Mouse (Mus musculus): Measurements from ENCODE around the gene Siva1. TPM values are rescaled to one million over a fixed set of nuclear protein-coding genes. Genes with fewer than 3 reads are reported as not detected.

Gene Siva1
- total RNA-seq (2021) = 10 to 100 TPM; 45.4 to 46.9 TPM
- long read RNA-seq, experiment 1, transcript Siva1-201 (4 exons, 924 nt) = major isoform, 72 of 81 reads
- long read RNA-seq, experiment 1, partial matches to known transcripts = 4 of 81 reads
- long read RNA-seq, experiment 1, other reads (novel, unspliced or antisense) = 3 of 81 reads
- long read RNA-seq, experiment 2, transcript Siva1-201 (4 exons, 924 nt) = major isoform, 30 of 37 reads
- long read RNA-seq, experiment 2, partial matches to known transcripts = 2 of 37 reads
- long read RNA-seq, experiment 2, other reads (novel, unspliced or antisense) = 1 of 37 reads

DNA sequence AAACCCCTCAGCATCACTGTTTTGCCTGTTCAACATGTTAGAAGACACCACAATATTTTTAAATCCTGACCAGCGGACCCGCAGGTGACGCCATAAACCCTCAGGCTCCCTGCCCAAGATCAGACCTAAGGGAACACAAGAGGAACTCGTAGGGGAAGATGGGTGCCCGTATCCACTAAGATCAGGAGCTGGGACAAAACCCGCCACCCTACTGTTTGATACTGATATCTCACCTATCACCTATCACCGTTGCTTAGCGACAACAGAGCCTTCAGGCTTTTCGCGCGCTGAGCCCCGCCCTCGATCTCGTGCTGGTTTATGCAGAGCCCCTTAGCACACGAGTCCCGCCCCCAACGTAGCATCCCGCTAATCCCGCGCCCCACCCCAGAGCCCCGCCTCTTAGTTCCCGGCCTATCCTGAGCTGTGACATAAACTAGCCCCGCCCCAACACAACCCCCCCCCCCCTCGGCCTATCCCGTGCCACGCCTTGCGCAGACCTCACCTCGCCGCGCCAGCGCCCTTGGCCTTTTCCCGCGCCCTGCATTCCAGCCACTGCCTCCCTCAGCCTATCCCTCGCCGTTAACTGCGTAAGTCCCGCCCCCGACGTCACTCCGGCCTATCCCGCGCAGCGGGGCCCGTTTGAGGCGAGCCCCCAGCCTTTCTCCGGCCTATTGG lies at the start of gene Siva1:
Gene Siva1, plus strand, starts transcription at position 500 of the 675 bp plus-strand sequence.
- peak; percentile 100 for DNase-seq

DNA sequence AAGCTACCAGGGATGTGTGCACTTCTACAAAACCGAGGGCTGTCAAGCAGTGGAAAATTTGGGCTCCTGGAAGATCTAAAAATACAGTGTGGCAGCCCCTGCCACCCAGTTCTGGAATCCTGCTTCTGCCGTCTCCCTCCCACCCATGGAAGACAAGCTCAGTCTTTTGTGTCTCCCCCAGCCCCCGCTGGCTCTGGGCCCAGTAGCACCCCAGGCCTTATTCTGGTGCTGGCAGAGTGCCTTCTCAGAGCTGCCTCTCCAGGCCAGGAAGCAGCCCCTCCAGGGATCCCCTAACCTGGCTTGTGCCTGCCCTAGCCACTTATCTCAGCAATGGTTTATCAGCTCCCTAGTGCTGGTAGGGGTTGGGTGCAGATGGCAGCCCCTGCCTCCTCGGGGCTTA lies 49.5 kb upstream of the Siva1 start:
- peak in 1 of 2 experiments; percentile 51 for DNase-seq

DNA sequence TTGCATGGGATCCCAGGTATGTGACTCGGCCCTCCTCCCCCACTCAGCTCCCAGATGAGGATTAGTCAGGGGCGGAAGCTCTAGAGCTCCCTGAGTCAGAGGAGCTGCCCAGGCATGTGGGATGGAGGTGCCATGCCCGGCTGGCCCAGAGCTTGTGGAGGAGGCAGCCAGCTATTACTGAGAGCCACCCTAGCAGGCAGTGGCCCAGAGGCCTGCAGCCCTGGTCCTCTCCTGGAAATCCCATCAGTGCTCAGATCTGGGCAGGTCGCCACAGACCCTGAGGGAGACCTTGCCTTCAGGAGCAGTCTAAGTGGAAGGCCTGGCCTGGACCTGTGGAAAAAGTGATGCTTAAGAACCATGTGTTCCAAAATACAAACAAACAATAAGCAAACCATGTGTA lies 48.9 kb upstream of the Siva1 start:
- peak; percentile 71 to 76 for DNase-seq

- peak in 1 of 2 experiments; percentile 57 for DNase-seq
Measured at GRCm38 (mm10) chr12:112596454-112596853, 48.0 kb upstream of the Siva1 start.

- no peak for DNase-seq
Measured at GRCm38 (mm10) chr12:112596891-112597500, 47.5 kb upstream of the Siva1 start.

DNA sequence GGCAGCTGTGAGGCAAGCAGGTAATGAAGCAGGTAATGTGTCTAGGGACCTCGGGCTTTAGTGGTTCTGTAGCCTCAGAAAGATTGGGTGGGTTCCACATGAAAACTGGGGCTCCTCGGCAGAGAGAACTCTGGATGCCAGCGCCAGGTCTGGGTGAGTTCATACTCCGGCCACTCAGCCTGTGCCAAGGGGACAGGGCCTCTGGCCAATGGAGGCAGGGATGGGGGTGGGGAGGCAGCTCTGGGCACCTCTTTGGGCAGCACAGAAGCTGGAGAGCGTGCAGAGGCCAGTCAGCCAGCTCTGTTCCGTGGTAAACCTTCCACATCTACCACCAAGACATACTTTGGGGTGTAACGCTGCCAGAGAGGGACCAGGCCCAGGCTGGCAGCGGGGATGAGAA lies 46.9 kb upstream of the Siva1 start:
- DNase-seq = peak in 1 of 2 experiments; percentile 74

DNA sequence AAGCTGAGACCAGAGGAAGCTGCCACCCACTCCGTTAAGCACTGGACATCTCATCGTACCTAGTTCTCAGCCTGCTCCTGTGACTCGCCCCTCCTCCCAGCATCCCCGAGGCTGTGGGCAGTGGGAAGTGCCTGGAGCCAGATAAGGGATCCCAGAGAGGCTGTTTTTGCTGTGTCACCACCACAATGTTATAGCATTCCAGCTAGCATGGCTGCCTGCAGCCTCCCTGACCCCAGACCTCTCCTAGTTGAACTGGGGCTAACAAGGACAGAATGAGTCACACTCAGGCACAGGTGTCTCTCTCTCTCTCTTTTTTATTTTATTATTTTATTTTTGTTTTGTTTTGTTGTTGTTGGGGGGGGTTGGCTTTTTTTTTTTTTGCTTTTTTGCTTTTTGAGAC lies 45.3 kb upstream of the Siva1 start:
- no peak for DNase-seq

DNA sequence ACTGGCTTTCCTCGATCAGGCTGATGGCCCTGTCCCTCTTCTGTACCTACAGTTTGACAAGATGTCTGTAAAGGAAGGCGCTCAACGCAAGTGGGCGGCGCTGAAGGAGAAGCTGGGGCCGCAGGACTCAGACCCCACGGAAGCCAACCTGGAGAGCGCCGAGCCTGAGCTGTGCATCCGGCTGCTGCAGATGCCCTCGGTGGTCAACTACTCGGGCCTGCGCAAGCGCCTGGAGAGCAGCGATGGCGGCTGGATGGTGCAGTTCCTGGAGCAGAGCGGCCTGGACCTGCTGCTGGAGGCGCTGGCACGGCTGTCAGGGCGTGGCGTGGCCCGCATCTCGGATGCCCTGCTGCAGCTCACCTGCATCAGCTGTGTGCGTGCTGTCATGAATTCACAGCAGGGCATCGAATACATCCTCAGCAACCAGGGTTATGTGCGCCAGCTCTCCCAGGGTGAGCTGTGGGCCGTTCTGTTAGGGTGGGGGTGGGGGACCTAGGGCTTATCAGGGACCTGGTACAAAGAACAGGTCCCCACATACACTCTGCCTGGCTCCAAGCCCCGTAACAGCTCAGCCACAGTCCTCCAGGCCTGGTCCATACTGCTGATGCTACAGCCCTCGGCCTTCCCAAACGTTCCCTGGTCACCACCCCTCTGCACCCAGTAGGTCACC lies 44.4 kb upstream of the Siva1 start:
- DNase-seq = no peak

- DNase-seq = no peak
Measured at GRCm38 (mm10) chr12:112604022-112604421, 40.5 kb upstream of the Siva1 start.

GRCm38 (mm10) chr12:112604709-112605649 lies 39.5 kb upstream of the Siva1 start:
- DNase-seq = peak in 1 of 2 experiments; percentile 59

GRCm38 (mm10) chr12:112605766-112606165 lies 38.7 kb upstream of the Siva1 start:
- peak; percentile 81 to 91 for DNase-seq

DNA sequence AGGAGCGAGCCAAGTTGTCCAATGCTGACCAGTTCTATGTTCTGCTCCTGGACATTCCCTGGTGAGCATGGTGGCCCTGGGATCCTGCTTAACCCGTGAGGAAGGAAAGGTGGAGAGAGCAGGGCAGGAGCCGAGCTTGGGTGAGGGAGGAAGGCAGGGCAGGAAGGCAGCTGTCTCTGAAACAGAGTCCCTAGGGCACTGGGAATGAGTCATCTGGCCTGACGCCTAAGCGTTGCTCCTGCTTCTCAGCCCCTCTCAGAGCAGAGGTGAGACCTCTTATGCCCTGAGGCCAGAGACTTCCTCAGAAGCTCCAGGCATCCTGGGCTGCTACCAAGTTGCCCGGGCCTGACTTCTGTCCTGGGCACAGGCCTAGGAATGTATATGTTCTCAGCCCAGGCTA lies 37.5 kb upstream of the Siva1 start:
- peak in 1 of 2 experiments; percentile 54 for DNase-seq

DNA sequence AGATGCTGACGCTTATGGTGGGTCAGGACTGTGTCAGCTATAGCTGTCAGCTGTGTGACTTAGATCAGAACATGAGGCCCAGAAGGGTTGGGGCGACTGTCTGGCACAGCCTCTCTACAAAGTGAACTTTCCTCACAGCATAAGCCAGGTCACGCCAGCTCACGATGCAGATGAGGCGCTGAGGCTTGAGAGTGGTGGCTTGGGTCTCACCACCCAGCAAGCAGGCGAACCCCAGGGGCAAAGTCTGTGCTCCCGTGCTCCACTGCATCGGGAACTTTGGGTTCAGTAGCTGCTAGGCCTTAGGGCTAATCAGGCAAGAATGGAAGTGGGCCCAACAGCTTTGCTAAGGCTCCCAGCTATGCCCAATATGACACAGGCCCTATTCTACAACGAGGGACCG lies 35.4 kb upstream of the Siva1 start:
- no peak for DNase-seq

GRCm38 (mm10) chr12:112616668-112617067 lies 27.8 kb upstream of the Siva1 start:
- no peak for DNase-seq

DNA sequence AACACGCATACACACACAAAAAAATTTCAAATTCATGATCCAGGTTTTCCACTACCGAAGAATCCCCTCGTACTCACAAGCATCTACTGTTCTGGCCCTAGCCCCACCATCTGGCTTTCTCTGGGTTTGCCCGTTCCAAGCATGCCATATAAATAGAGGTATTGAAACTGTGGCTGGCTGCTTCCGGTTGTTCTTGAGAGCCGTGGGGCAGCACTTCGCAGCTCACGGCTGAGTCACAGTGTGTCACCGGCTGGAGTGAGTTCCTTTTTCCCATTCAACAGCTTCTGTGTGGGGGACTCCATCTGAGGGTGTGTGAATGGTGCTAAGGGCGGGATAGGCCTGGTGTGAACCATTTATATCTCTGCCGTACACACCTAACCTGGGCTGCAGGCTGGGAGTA lies 27.3 kb upstream of the Siva1 start:
- peak in 1 of 2 experiments; percentile 60 for DNase-seq

DNA sequence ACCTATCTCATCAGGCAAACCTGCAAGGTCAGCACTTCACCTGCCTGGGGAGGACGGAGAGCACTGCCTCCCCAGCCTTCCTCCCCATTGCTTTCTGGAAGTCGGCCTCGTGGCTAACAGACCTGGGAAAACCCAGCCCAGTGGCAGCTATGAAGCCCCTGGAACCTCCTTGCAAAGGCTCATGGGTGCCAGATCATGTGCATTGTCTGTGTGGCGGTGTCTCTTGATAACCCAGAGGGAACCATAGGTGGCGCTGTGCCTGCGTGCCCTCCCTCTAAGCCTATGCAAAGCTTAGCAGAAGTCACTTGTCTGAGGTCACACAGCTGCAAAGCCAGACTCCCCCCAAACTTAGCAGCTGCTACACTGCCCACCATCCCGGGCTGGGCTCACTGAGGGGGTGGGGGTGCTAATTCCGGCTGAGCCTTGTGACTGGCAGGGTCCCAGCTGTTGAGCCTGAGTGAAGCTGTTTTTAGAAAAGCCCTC lies 26.5 kb upstream of the Siva1 start:
- peak; percentile 75 to 85 for DNase-seq

DNA sequence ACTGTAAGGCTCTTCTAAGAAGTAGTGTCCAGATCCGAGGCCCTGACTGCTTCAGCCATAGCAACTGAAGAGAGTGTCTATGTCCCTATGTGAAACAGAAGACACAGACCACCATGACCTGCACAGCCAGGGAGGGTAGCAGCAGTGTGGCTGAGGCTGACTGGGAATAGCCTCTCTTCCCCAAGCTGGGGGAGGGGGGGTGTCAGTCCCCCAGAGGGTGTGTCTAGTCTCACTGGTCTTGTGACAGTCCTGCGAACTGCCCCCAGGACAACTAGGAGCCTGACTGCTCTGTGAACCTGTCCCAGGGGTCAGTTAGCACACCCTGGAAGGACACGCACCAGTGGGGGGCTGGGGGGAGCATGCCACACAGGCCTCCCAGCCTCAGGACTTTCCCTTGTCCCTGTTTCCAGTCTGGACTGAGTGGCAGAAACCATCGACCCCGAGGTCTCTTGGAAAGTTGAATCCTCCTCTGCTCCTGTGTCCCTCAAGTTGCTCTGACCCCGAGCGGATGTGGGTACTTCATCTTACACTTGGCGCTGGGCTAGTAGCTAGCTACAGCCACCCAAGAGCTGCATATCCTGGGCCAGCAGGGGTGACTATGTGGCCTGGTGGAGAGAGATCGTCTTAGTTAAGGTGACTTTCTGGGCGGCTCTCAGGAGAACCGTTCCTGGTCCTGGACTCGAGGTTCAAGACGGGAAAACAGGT lies 25.3 kb upstream of the Siva1 start:
- no peak for DNase-seq

- DNase-seq = peak; percentile 72 to 83
Measured at GRCm38 (mm10) chr12:112619686-112620353, 24.7 kb upstream of the Siva1 start, which contains the start of gene Adssl1. Adssl1 (plus strand) TSS chr12:112620045.

DNA sequence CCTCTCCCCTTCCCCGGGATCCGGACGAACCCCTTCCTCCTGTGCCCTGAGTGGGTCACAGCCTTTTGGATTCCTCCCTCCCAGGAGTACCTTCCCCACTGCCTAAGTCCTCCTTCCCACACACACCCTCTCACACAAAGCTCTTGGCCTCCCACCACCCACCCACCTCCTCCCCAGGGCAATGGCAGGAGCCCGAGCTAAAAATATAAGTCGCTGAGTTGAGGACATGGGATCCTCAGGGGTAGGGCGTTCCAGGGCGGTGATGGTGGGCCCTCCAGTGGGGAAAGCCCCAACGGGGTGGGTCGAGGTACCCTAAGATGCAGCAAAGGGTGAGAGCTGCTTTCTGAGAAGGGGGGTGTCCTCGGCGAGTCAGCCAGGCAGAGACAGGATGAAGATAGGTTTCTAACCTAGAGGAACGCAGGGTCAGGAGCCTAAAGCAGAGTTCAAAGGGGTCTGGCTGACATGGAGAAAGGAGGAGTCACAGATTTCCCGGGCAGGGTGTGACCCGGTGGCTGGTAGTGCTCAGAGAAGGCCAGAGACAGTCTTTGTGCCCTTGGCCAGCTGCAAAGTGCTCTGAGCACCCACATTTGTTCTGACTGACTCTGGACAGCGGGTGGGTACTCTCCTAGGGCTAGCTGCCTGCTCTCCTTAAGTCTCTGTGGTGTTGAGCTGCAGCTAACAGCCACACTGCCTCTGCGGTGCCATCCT lies 24.0 kb upstream of the Siva1 start:
- DNase-seq = no peak
